Mouse (Mus musculus) liver, adult 2 months (tissue): Measurements from ENCODE around the gene Hist1h2bg.

ENCODE experiments used
- CTCF ChIP-seq: fragments of 200-500 bp; IDR thresholded peaks from 2 replicates; pipeline ENCODE4 v1.5.1; 2011; ENCODE audit warnings: low read depth, low read length, control low read depth
- POLR2A ChIP-seq: fragments of 200-500 bp; IDR thresholded peaks from 2 replicates; pipeline ENCODE4 v1.6.1; 2011; ENCODE audit warnings: low read length, control low read depth; ENCODE audit not compliant: insufficient read depth; ENCODE audit errors: extremely low read depth

DNA sequence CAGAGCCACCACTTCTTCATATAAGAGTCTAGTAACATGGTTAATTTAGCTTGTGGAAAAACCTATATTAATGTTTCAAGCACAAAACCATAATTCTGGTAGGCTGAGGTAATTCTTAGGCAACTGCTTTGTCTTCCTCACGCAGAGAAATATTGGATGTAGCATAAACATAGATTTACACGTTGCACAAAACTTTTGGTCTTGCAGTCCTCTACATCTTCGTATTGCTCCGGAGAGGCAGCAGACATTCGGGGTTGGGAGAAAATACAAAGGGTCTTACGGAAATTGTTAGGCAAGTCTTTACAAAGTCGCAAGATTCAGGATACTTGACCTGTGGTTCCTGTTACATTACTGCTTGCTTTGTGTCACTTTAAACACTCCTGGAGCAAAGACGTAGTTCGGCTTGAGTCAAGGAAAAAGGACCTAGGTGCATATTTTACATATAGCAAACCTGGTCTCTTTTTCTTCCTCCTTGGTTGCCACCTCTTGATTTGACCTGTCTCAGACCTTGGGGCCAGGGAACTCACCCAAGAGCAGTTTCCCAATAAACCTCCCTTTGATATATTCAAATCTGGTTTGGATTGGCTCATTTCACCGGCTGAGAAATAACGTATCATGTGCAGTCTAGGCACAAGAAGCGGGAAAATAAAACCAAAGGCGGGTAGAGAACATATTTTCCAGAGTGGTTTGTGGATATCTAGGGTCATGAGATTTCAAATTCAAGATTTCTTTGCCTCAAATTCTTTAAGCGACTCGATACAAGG, 36.6 kb upstream of the Hist1h2bg start:
- TF ChIP-seq POLR2A (no peak), CTCF (no peak)
